Mouse (Mus musculus) testis, adult 2 months (tissue): ENCODE data around the gene Tcf20. TPM values are rescaled to one million over a fixed set of nuclear protein-coding genes. Genes with fewer than 3 reads are reported as not detected.

Experiments
- H3K27ac ChIP-seq: fragments of 200-500 bp; 2 replicates; pipeline ENCODE4 v1.5.1; 2012; ENCODE audit warnings: low read depth, low read length; ENCODE audit not compliant: control insufficient read depth, insufficient read depth
- H3K27me3 ChIP-seq: fragments of 200-500 bp; 2 replicates; pipeline ENCODE4 v1.6.1; 2012; ENCODE audit warnings: mild to moderate bottlenecking, low read length, moderate library complexity; ENCODE audit not compliant: control insufficient read depth, insufficient read depth
- H3K36me3 ChIP-seq: fragments of 200-500 bp; 2 replicates; pipeline ENCODE4 v1.6.1; 2012; ENCODE audit warnings: mild to moderate bottlenecking, low read length; ENCODE audit not compliant: control insufficient read depth, insufficient read depth
- H3K4me1 ChIP-seq: fragments of 200-500 bp; 2 replicates; pipeline ENCODE4 v1.6.1; 2012; ENCODE audit warnings: low read length; ENCODE audit not compliant: control insufficient read depth, insufficient read depth
- H3K4me3 ChIP-seq: fragments of 200-500 bp; 2 replicates; pipeline ENCODE4 v1.5.1; 2012; ENCODE audit warnings: low read depth, mild to moderate bottlenecking, low read length, moderate library complexity, mixed read lengths; ENCODE audit not compliant: control insufficient read depth
- CTCF ChIP-seq: fragments of 200-500 bp; IDR thresholded peaks from 2 replicates; pipeline ENCODE4 v1.5.1; 2012; ENCODE audit warnings: low read depth, mild to moderate bottlenecking, inconsistent platforms, low read length, moderate library complexity; ENCODE audit not compliant: control insufficient read depth, insufficient read depth, insufficient replicate concordance
- POLR2A ChIP-seq: fragments of 200-500 bp; IDR thresholded peaks from 2 replicates; pipeline ENCODE4 v1.6.1; 2012; ENCODE audit warnings: low read depth, mild to moderate bottlenecking, inconsistent platforms, low read length, moderate library complexity; ENCODE audit not compliant: control insufficient read depth
- polyA plus RNA-seq: library from polyadenylated mRNA; depleted of rRNA; stranded (reverse); fragments of >200 nt; gene quantifications from 2 replicates; pipeline ENCODE4 v1.2.3, GENCODE M21; 2012

Gene Tcf20
- polyA plus RNA-seq, 1 experiment, result 26.0 TPM

DNA sequence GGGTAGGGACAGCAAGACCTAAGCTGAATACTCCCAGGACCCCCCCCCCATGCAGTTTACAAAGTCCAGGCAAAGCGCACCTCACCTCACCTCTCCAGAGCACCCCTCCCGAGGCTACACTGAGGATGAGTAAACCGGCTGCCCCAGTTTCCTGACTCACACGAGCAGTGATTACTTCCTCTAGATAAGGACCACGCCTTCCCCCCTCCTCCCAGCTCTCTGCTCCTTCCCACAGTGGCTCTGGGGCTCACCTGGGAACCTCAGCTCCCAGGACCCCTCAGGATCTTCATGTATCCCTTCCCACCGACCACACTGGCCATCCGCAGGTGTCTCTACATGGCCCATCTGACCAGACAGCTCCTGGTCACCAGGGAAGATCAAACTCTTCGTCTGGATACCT, 58.8 kb downstream of the Tcf20 start:
- no peaks in the 10 kb centered on the region for H3K27me3 ChIP-seq
- no peak overlapping the region for H3K27ac ChIP-seq
- no peaks in the 10 kb centered on the region for H3K36me3 ChIP-seq
- H3K4me1 ChIP-seq, result no peaks in the 10 kb centered on the region; the same call in 1 of the 2 replicates
- no peak for TF ChIP-seq POLR2A
- H3K4me3 ChIP-seq, result no peak overlapping the region

DNA sequence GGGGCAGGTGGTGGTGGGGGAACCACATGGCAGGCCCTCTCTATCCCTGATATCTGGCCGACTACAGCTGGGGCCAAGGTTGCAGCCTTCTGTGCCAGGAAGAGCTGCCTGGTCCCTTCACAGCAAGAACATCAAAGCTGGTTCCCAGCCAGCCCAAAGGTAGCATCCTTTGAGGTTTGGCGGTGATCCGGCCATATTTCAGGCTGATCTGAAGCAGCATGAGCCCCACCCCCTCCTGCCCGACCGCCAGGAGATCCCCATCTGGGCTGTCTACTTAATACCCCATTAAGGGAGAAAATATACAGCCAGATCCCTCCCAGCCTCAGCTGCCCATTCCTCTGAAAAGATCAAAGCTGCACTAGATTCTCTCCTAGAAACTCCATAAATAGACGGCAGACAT, 59.6 kb downstream of the Tcf20 start:
- H3K27me3 ChIP-seq, result no peaks in the 10 kb centered on the region
- H3K4me1 ChIP-seq, result no peaks in the 10 kb centered on the region; the same call in 1 of the 2 replicates
- H3K27ac ChIP-seq, result no peak overlapping the region

DNA sequence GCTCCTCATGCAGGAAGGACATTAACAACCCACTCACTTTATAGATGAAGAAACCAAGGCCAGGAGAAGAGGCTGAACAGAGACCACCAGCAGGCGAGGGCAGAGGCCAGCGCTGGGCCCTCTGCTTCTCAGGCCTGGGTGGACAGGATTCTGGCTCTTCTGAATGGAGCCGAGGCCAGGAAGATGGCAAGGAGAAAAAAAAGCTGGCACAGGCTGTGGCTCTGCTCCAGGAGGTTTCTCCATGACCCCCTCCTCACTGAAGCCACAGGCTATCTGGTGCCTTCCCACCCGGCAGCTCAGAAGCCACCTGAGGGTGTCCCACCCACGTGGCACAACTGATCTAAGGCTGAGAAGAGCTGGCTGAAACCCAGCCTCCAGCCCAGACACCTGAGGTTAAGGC, 60.6 kb downstream of the Tcf20 start:
- H3K36me3 ChIP-seq, result no peaks in the 10 kb centered on the region
- no peak overlapping the region for H3K27ac ChIP-seq
- no peaks in the 10 kb centered on the region; the same call in 1 of the 2 replicates for H3K4me1 ChIP-seq
- TF ChIP-seq CTCF (no peak), POLR2A (no peak)
- H3K4me3 ChIP-seq, result no peak overlapping the region
- H3K27me3 ChIP-seq, result no peaks in the 10 kb centered on the region

More for the DNA sequence above, 59.6 kb downstream of the Tcf20 start:
- TF ChIP-seq CTCF (no peak), POLR2A (no peak)
- no peaks in the 10 kb centered on the region for H3K36me3 ChIP-seq
- no peak overlapping the region for H3K4me3 ChIP-seq

DNA sequence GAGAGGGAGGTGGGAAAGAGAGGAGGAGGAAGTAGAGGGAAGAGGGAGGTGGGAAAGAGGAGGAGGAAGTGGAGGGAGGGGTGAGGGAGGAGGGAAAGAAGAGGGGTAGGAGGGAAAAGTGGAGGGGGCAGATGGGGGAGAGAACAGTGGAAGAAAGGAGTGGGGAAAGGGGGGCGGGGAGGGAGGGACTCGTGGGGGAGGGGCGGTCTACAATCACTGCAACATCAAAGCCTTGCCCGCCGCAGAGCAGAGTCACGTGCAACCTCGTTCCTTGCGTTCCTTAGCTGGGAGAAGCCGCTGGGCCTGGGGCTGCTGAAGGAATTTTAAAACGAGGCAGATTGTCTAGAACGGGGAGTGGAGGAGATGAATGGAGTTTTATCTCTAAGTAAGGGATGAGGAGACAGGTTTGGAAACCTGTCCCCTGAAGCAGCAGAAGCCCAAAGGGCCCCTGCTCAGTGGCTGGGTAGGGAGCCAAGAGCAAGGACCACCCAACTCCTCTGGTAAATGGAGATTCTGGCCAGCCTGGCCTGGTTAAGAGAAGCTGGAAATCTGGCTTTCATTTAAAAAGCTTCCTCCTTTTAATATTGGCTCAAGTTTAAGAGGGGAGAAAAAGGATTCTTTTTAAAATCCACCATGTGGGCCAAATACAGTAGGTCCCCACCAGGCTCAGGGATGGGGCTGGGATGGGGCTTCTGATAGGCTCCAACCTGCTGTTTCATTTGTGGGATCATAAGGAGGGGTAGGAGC, 62.8 kb downstream of the Tcf20 start:
- H3K27ac ChIP-seq, result no peak overlapping the region
- TF ChIP-seq POLR2A (no peak), CTCF (no peak)
- H3K4me3 ChIP-seq, result no peak overlapping the region
- H3K27me3 ChIP-seq, result no peaks in the 10 kb centered on the region
- H3K4me1 ChIP-seq, result peaks cover 4% of the 10 kb centered on the region; the same call in 1 of the 2 replicates
- H3K36me3 ChIP-seq, result no peaks in the 10 kb centered on the region

DNA sequence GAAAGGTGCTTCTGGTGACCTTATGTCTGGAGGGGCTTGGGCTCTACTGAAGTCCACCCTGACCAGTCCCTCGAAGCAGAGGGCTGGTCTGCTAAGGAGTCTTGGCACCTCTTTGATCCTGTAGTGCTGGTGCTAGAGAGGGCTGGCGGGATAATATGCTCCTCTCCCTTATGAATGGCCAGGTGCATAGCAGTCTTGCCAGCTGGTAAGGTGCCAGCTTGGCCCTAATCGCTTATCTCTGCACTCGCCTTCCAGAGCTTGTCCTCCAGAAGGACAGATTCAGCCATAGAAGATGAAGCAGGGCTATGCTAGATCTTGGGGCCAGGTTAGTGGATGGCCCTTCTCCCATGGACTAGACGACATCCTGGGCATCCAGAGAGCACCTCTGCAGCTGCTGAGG, 64.1 kb downstream of the Tcf20 start:
- Histone ChIP-seq H3K27ac (no peak overlapping the region), H3K4me1 (peaks cover 4% of the 10 kb centered on the region; the same call in 1 of the 2 replicates), H3K4me3 (no peak overlapping the region), H3K36me3 (no peaks in the 10 kb centered on the region), H3K27me3 (no peaks in the 10 kb centered on the region)
- no peak for TF ChIP-seq CTCF
- no peak for TF ChIP-seq POLR2A

DNA sequence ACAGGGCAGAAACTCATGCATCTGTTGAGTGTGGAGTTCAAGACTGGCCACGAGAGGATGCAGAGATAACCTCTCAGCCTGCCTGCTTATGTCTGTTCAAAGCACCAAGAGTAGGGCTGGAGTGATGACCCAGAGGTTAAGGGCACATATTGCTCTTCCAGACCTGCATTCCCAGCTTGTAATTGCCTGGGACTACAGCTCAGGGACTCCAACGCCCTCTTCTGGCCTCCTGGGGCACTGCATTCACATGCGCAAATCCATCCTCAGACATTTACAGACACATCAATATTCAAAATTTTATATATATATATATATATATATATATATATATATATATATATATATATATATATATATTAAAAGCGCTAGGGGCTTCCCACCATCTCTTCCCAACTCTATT, 64.9 kb downstream of the Tcf20 start:
- Histone ChIP-seq H3K27me3 (no peaks in the 10 kb centered on the region), H3K27ac (no peak overlapping the region)
- TF ChIP-seq POLR2A, result no peak
- peak; percentile 51; the same call in 1 of the 2 replicates for TF ChIP-seq CTCF

DNA sequence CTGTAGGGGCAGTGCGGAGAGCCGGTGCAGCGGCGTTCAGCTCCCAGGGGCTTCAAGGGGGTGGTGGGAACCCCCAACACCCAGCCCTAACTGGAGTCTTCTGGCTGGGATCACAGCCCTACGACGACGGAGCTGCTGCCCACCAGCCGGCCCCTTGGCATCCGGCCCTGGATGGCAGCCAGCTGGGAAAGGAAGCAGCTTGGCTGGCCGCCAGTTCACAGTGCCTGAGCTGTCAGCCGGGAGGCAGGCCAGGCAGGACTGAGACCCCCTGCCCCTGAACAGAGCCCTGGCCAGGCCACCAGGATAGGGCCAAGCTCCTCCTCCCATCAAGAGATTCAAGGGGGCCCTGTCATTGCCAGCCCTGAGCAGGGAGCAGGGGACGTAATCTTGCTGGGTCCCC, 65.6 kb downstream of the Tcf20 start:
- peaks cover 8% of the 10 kb centered on the region for H3K4me1 ChIP-seq
- no peaks in the 10 kb centered on the region for H3K36me3 ChIP-seq
- H3K4me3 ChIP-seq, result no peak overlapping the region
- TF ChIP-seq POLR2A, result no peak
- no peak for TF ChIP-seq CTCF
- no peak overlapping the region for H3K27ac ChIP-seq
- no peaks in the 10 kb centered on the region for H3K27me3 ChIP-seq

More for the DNA sequence above, 64.9 kb downstream of the Tcf20 start:
- H3K4me1 ChIP-seq, result peaks cover 4% of the 10 kb centered on the region; the same call in 1 of the 2 replicates
- no peaks in the 10 kb centered on the region for H3K36me3 ChIP-seq
- no peak overlapping the region for H3K4me3 ChIP-seq
